Mouse (Mus musculus): ENCODE measurements around the gene Rffl. TPM values are rescaled to one million over a fixed set of nuclear protein-coding genes. Genes with fewer than 3 reads are reported as not detected.

Gene Rffl
- total and polyA plus RNA-seq, 2 experiments from 2014 or later: 2.8 to 4.3 TPM

DNA sequence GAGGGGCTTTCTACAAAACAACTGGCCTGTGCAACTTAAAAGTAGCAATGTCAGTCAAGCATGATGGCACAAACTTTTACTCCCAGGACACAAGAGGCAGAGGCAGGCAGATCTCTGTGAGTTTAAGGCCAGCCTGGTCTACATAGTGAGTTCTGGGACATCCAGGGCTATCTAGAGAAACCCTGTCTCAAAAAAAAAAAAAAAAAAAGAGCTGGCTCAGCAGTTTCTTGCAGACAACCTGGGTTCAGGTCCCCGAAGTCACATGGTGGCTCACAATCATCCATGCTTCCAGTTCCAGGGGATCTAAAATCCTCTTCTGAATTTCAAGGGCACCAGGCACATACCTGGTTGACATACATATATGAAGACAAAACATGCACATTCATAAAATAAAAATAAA, 115.1 kb downstream of the Rffl start:
- WGBS: 89% methylated on average over 1 of the region's 1 CpGs
- Histone ChIP-seq H3K4me1 (ENCODE audit: insufficient read depth) (no peaks in the 10 kb centered on the region), H3K27me3 (ENCODE audit: insufficient read depth, low read length) (no peaks in the 10 kb centered on the region)

More for the DNA sequence above, 115.1 kb downstream of the Rffl start:
- Histone ChIP-seq H3K36me3 (ENCODE audit: insufficient read depth) (no peaks in the 10 kb centered on the region), H3K9me3 (ENCODE audit: low read length) (no peaks in the 10 kb centered on the region), H3K4me3 (ENCODE audit: low read depth, low read length) (no peak overlapping the region), H3K27ac (ENCODE audit: low read depth, low read length) (no peak overlapping the region), H3K9ac (no peak overlapping the region), H3K4me2 (ENCODE audit: low read depth) (no peak overlapping the region)
- ATAC-seq (no peak), DNase-seq (no peak)
- TF ChIP-seq CTCF (IDR thresholded peaks at IDR 0.05; ENCODE audit: low read depth): no peak

Other genes starting within 250 kb of the Rffl start
- 0.23 TPM in 1 of 2 replicates, not detected in the other for gene Cct6b, start 106.9 kb downstream of the Rffl start, total RNA-seq (2014; rRNA removed)
- 0.19 and 0.28 TPM in 2 replicates for gene Cct6b, start 106.9 kb downstream of the Rffl start, polyA plus RNA-seq (2015; fragmentation: Nextera tagmentation; extraction: Ambion mirVana)
- 21.5 and 23.8 TPM in 2 replicates for gene Zfp830, start 106.9 kb downstream of the Rffl start, total RNA-seq (2014; rRNA removed)
- gene Zfp830, start 106.9 kb downstream of the Rffl start, polyA plus RNA-seq (2015; fragmentation: Nextera tagmentation; extraction: Ambion mirVana): 17.0 and 19.6 TPM in 2 replicates
- gene Lig3, start 90.1 kb downstream of the Rffl start, total RNA-seq (2014; rRNA removed): 41.2 and 53.6 TPM in 2 replicates
- gene Lig3, start 90.1 kb downstream of the Rffl start, polyA plus RNA-seq (2015; fragmentation: Nextera tagmentation; extraction: Ambion mirVana): 13.4 and 18.3 TPM in 2 replicates
- 8.6 and 9.5 TPM in 2 replicates for gene Rad51d, start 19.4 kb upstream of the Rffl start, total RNA-seq (2014; rRNA removed)
- gene Rad51d, start 19.4 kb upstream of the Rffl start, polyA plus RNA-seq (2015; fragmentation: Nextera tagmentation; extraction: Ambion mirVana): 13.4 and 14.0 TPM in 2 replicates
- not detected in 2 replicates for gene Fndc8, start 20.9 kb upstream of the Rffl start, total RNA-seq (2014; rRNA removed)
- 0.06 and 0.29 TPM in 2 replicates for gene Fndc8, start 20.9 kb upstream of the Rffl start, polyA plus RNA-seq (2015; fragmentation: Nextera tagmentation; extraction: Ambion mirVana)
- 31.5 and 34.9 TPM in 2 replicates for gene Nle1, start 37.2 kb upstream of the Rffl start, total RNA-seq (2014; rRNA removed)
- gene Nle1, start 37.2 kb upstream of the Rffl start, polyA plus RNA-seq (2015; fragmentation: Nextera tagmentation; extraction: Ambion mirVana): 26.4 and 27.2 TPM in 2 replicates
- gene Unc45b, start 39.3 kb upstream of the Rffl start, total RNA-seq (2014; rRNA removed): 1.4 and 3.0 TPM in 2 replicates
- 2.2 and 2.4 TPM in 2 replicates for gene Unc45b, start 39.3 kb upstream of the Rffl start, polyA plus RNA-seq (2015; fragmentation: Nextera tagmentation; extraction: Ambion mirVana)
- 2.6 and 5.4 TPM in 2 replicates for gene Slfn5, start 80.1 kb upstream of the Rffl start, total RNA-seq (2014; rRNA removed)
- 1.5 and 2.4 TPM in 2 replicates for gene Slfn5, start 80.1 kb upstream of the Rffl start, polyA plus RNA-seq (2015; fragmentation: Nextera tagmentation; extraction: Ambion mirVana)
- gene Slfn9, start 120.6 kb upstream of the Rffl start, total RNA-seq (2014; rRNA removed): 1.3 and 2.2 TPM in 2 replicates
- 0.93 and 1.3 TPM in 2 replicates for gene Slfn9, start 120.6 kb upstream of the Rffl start, polyA plus RNA-seq (2015; fragmentation: Nextera tagmentation; extraction: Ambion mirVana)
- 0.23 and 0.29 TPM in 2 replicates for gene Slfn8, start 149.6 kb upstream of the Rffl start, total RNA-seq (2014; rRNA removed)
- gene Slfn8, start 149.6 kb upstream of the Rffl start, polyA plus RNA-seq (2015; fragmentation: Nextera tagmentation; extraction: Ambion mirVana): 0.06 and 0.27 TPM in 2 replicates
- 1.8 and 3.5 TPM in 2 replicates for gene Slfn2, start 193.9 kb upstream of the Rffl start, total RNA-seq (2014; rRNA removed)
- 1.5 and 1.9 TPM in 2 replicates for gene Slfn2, start 193.9 kb upstream of the Rffl start, polyA plus RNA-seq (2015; fragmentation: Nextera tagmentation; extraction: Ambion mirVana)
- 0.14 TPM in 1 of 2 replicates, not detected in the other for gene Slfn1, start 245.6 kb upstream of the Rffl start, total RNA-seq (2014; rRNA removed)
- gene Slfn1, start 245.6 kb upstream of the Rffl start, polyA plus RNA-seq (2015; fragmentation: Nextera tagmentation; extraction: Ambion mirVana): 0.08 TPM in 1 of 2 replicates, not detected in the other

Data from forebrain, postnatal 0 days (tissue).